Mouse (Mus musculus) thymus, adult 2 months (tissue): Measurements from ENCODE around the gene Xirp1.

Experiments used
- CTCF ChIP-seq: fragments of 200-500 bp; IDR thresholded peaks from 2 replicates; pipeline ENCODE4 v1.5.1; 2012; ENCODE audit warnings: mild to moderate bottlenecking, control low read depth, low read length, moderate library complexity, borderline replicate concordance; ENCODE audit not compliant: control insufficient read depth, poor library complexity, insufficient read depth; ENCODE audit errors: extremely low read depth
- POLR2A ChIP-seq: fragments of 200-500 bp; IDR thresholded peaks from 2 replicates; pipeline ENCODE4 v1.6.1; 2012; ENCODE audit warnings: mild to moderate bottlenecking, low read length, control low read depth, moderate library complexity; ENCODE audit not compliant: control insufficient read depth, poor library complexity, insufficient read depth; ENCODE audit errors: extremely low read depth

DNA sequence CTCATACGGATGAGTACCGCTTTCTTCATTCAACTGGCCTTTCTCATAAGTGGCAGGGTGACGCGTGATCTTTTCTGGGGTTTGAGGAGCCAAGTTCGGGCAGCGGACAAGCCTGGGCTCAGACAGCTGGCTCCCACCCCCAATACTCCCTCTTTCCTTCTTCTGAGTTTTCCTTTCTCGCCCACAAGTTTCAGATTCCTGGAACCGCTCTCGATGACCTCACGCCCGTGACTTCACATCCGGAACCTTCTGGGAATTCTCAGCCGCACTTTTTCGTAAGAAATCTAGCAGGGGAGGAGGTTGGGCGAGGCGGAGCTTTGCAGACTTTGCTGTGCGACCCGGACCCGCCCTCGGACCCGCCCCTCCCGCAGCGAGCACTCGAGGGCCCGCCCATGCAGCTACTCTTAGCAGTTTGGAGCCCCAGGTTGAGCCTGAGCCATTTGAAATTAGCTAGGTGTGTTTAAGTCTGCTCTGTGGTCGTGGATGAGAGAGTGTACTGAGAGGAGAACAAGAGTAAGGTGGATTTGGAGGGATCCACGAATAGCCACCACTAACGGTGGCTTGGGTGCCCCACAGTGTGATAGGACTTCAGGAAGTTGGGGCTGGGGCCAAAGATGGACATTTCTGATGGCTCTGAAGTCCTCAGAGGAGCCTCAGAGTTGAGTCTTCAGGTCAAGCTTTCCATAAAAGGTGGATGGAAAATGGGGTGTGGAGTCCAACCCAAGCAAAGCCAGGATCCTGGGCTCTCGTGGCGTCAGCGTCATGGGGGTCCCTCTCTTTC is 21.3 kb downstream of the Xirp1 start:
- no peak for TF ChIP-seq POLR2A
- no peak for TF ChIP-seq CTCF
